Mouse (Mus musculus) intestine, postnatal 0 days (tissue): ENCODE measurements around the gene Phf20. TPM values are rescaled to one million over a fixed set of nuclear protein-coding genes. Genes with fewer than 3 reads are reported as not detected.
A peak's percentile ranks its signal among the peaks of the same experiment; 100 is the strongest.

Experiments
- ATAC-seq: fragments of 200-750 bp; cut with Nextera tagmentation; 2 replicates; pipeline ENCODE4 v1.8.0; 2017; ENCODE audit warnings: mild to moderate bottlenecking, moderate TSS enrichment, moderate library complexity
- H3K27ac ChIP-seq: fragments of 300-500 bp; sonication (generic); 2 replicates; pipeline ENCODE4 v1.5.1; 2014; ENCODE audit warnings: mild to moderate bottlenecking, low read depth, low read length, moderate library complexity
- H3K27me3 ChIP-seq: fragments of 300-500 bp; sonication (generic); replicated peaks from 2 replicates; pipeline ENCODE4 v1.6.1; 2014; ENCODE audit warnings: low read length, mixed read lengths; ENCODE audit not compliant: control insufficient read depth, insufficient read depth
- H3K36me3 ChIP-seq: fragments of 300-500 bp; sonication (generic); 2 replicates; pipeline ENCODE4 v1.6.1; 2014; ENCODE audit warnings: mild to moderate bottlenecking, moderate library complexity; ENCODE audit not compliant: control insufficient read depth, insufficient read depth
- H3K4me1 ChIP-seq: fragments of 300-500 bp; sonication (generic); replicated peaks from 2 replicates; pipeline ENCODE4 v1.6.1; 2014; ENCODE audit warnings: antibody characterized with exemption, low read length, mixed read lengths; ENCODE audit not compliant: control insufficient read depth, insufficient read depth
- H3K4me2 ChIP-seq: fragments of 300-500 bp; sonication (generic); replicated peaks from 2 replicates; pipeline ENCODE4 v1.6.1; 2014; ENCODE audit warnings: low read depth, mild to moderate bottlenecking, moderate library complexity
- H3K4me3 ChIP-seq: fragments of 300-500 bp; sonication (generic); 2 replicates; pipeline ENCODE4 v1.5.1; 2014; ENCODE audit warnings: low read depth, low read length
- H3K9ac ChIP-seq: fragments of 300-500 bp; sonication (generic); 2 replicates; pipeline ENCODE4 v1.6.1; 2014; ENCODE audit warnings: mild to moderate bottlenecking, low read depth, low read length
- H3K9me3 ChIP-seq: fragments of 300-500 bp; sonication (generic); 2 replicates; pipeline ENCODE4 v1.6.1; 2016; ENCODE audit warnings: mixed run types; ENCODE audit not compliant: control insufficient read depth
- CTCF ChIP-seq: sonication (generic); IDR thresholded peaks from 2 replicates; pipeline ENCODE4 v1.5.1; 2016; ENCODE audit warnings: low read depth, mild to moderate bottlenecking, control low read depth, antibody characterized with exemption, moderate library complexity
- WGBS: fragments of 180-500 bp; shearing (Covaris S2); extraction: QIAGEN DNeasy Blood & Tissue Kit; methylation state at CpG from one replicate; pipeline ENCODE4 v1.1.7; 2014; 5-methylcytosine and 5-hydroxymethylcytosine counted together
- polyA plus RNA-seq: library from polyadenylated mRNA; unstranded; fragments of >200 nt; fragmentation: Nextera tagmentation; extraction: Ambion mirVana; gene quantifications from 2 replicates; pipeline ENCODE4 v1.2.1, GENCODE M21; 2015

The Phf20 gene
- polyA plus RNA-seq, 1 experiment from 2014 or later = 20.9 TPM

DNA sequence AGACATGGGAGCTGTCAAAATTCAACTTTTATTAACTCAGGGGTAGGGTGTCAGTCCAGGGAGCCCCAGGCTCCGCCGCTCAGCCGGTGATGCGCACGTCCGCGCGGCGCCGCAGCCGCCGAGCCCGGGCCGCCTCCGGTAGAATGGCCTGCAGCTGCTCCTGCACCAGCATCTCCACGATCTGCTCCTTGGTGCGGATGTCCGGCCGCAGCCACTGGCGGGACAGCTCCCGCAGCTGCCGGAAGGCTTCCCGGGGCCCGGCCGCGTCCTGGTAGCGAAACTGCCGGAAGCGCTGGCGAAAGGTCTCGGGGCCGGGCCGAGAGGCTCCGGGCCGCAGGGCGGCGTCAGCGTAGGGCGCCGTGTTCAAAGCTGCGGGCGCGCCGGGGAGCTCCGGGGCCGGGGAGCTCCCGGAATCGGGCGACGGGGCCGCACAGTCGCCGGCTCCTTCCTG, 115.6 kb downstream of the Phf20 start:
- no peak for TF ChIP-seq CTCF
- ATAC-seq = peak; percentile 71
- under 1% methylated on average over 53 of the region's 53 CpGs for WGBS
- Histone ChIP-seq H3K4me3 (peak overlapping the region; percentile 73), H3K27ac (peak overlapping the region; percentile 99), H3K27me3 (no peaks in the 10 kb centered on the region), H3K9me3 (no peaks in the 10 kb centered on the region), H3K9ac (peak overlapping the region; percentile 96), H3K4me2 (peak overlapping the region; percentile 79), H3K4me1 (no peaks in the 10 kb centered on the region), H3K36me3 (no peaks in the 10 kb centered on the region; the same call in 1 of the 2 replicates)

DNA sequence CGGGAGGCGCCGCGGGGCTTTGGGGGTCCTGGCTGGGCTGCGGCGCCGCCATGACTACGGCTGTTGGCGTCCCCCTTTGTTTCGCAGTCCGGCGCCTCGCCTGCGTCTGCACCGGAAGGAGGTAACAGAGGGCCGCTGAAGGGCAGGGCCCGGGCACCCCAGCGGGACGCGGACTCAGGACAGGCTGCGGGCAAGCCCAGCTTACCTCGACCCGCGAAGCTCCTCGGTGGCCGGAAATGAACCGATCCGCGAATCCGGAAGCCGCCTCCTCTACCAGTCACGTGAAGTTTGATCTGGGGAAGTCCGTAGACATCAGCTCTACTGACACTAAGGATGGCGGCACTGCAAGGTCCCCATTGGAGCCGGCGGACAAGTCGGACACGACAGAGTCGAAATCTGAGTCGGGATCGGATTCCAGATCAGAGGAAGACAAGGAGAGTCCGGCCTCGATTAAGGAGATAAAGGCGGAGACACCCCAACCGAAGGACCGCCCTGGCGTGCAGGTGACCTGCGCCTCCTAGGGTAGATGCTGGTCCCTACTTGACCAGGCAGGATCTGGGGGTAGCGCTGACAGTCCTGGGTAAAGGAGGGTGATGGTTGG, 116.1 kb downstream of the Phf20 start, which contains the start of the genes Cnbd2 and Scand1:
TSS of gene Cnbd2 (plus strand) at position 3 of the 601 bp plus-strand sequence.
TSS of gene Scand1 (minus strand) at position 408 of the 601 bp plus-strand sequence.
- peak; percentile 88 for ATAC-seq
- H3K36me3 ChIP-seq = no peaks in the 10 kb centered on the region; the same call in 1 of the 2 replicates

DNA sequence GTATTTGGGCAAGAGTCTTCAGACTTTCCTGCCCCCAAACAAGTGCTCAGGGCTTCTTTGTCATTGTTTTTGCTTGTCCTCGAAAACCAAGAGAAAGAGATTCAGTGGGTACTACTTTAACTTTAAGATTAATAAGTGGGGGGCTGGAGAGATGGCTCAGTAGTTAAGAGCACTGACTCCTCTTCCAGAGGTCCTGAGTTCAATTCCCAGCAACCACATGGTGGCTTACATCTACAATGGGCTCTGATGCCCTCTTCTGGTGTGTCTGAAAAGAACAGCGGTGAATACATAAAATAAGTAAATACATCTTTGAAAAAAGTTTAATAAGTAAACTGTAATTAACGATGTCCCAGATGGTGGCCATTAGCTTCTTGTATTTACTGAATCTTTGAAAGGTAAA, 116.9 kb downstream of the Phf20 start:
- TF ChIP-seq CTCF = peak; percentile 49
- Histone ChIP-seq H3K9ac (no peak overlapping the region), H3K9me3 (no peaks in the 10 kb centered on the region), H3K4me1 (no peaks in the 10 kb centered on the region), H3K4me3 (peak overlapping the region; percentile 73), H3K4me2 (peak overlapping the region; percentile 79), H3K27ac (no peak overlapping the region), H3K27me3 (no peaks in the 10 kb centered on the region), H3K36me3 (no peaks in the 10 kb centered on the region; the same call in 1 of the 2 replicates)
- no peak for ATAC-seq
- 48% methylated on average over 3 of the region's 3 CpGs for WGBS

More for the DNA sequence above, 116.1 kb downstream of the Phf20 start, which contains the start of the genes Cnbd2 and Scand1:
- H3K9ac ChIP-seq = peak within 1 kb of the TSS; percentile 96
- H3K9me3 ChIP-seq = no peaks in the 10 kb centered on the region
- peak within 1 kb of the TSS; percentile 73 for H3K4me3 ChIP-seq
- under 1% methylated on average over 49 of the region's 49 CpGs for WGBS
- H3K4me2 ChIP-seq = peak within 1 kb of the TSS; percentile 79
- peak; percentile 69 for TF ChIP-seq CTCF
- H3K4me1 ChIP-seq = no peaks in the 10 kb centered on the region
- peak within 1 kb of the TSS; percentile 99 for H3K27ac ChIP-seq
- H3K27me3 ChIP-seq = no peaks in the 10 kb centered on the region

DNA sequence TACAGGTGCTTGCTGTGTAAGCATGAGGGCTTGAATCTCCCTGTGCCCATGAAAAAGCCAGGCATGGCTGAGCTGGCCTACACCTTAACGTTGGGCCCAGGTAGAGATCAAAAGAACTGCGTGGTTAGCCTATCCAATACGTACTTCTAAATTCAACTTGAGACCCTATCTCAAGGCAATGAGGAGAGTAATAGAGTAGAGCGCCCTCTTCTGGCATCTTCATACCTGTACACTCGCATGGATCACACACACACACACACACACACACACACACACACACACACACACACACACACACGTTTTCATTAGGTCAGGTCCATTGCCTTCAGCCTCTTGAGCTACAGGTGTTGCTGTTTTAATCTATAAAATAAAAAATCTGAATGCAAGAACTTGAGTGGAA, 118.5 kb downstream of the Phf20 start:
- Histone ChIP-seq H3K4me1 (no peaks in the 10 kb centered on the region), H3K36me3 (no peaks in the 10 kb centered on the region; the same call in 1 of the 2 replicates), H3K9me3 (no peaks in the 10 kb centered on the region), H3K27me3 (no peaks in the 10 kb centered on the region), H3K4me3 (no peak overlapping the region), H3K27ac (no peak overlapping the region), H3K4me2 (no peak overlapping the region), H3K9ac (no peak overlapping the region)
- TF ChIP-seq CTCF = 0 out of 2 replicates have a peak, but pooled peaks have one; percentile 11
- 97% methylated on average over 6 of the region's 6 CpGs for WGBS
- no peak for ATAC-seq

DNA sequence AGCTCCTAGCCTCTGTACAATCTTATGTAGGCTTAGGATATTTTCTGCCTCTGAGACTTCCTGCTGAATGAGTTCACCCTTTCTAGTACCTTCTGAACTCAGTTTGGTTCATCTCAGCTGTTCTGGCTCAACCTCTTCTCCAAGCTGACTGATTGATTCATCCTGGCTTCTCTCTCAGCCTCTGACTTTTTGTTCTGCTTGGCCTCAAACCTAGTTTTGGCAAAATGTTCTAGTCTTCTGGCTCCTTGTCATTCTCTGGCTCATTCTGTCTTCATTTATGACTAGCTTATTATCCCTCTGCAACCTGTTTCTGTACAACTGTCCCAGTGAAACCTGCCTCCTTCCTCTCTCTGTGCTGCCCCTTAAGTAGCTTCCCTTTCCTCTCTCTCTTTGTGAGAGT, 122.2 kb downstream of the Phf20 start:
- H3K4me1 ChIP-seq = no peaks in the 10 kb centered on the region
- no peak overlapping the region for H3K9ac ChIP-seq
- no peak for ATAC-seq
- no peaks in the 10 kb centered on the region for H3K27me3 ChIP-seq
- H3K27ac ChIP-seq = no peak overlapping the region
- H3K36me3 ChIP-seq = peaks cover 4% of the 10 kb centered on the region; the same call in 1 of the 2 replicates
- TF ChIP-seq CTCF = no peak
- H3K9me3 ChIP-seq = no peaks in the 10 kb centered on the region
- H3K4me3 ChIP-seq = no peak overlapping the region
- H3K4me2 ChIP-seq = no peak overlapping the region

DNA sequence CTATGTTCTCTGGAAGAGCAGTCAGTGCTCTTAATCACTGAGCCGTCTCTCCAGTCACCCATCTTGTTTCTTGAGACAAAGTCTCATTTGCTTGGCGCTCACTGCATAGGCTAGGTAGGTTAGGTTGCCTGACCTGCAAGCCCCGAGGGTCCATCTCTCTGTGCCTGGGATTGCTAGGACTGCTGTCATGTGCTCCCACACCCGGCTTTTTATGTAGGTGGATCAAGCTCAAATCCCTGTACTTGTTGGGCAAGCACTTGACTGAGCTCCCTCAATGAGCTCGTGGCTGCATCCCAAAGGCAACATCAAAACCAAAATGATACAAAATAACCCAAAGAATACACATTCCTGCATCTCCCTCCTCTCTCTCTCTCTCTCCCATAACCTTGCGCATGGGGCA, 125.3 kb downstream of the Phf20 start:
- Histone ChIP-seq H3K9ac (no peak overlapping the region), H3K4me1 (no peaks in the 10 kb centered on the region), H3K36me3 (0 out of 2 replicates have a peak, but pooled peaks cover 4% of the 10 kb centered on the region), H3K4me2 (no peak overlapping the region), H3K4me3 (no peak overlapping the region), H3K27me3 (no peaks in the 10 kb centered on the region), H3K9me3 (no peaks in the 10 kb centered on the region), H3K27ac (no peak overlapping the region)
- ATAC-seq = no peak
- 91% methylated on average over 6 of the region's 6 CpGs for WGBS
- TF ChIP-seq CTCF = no peak
